Mouse (Mus musculus): Measurements from ENCODE around the gene Desi2. TPM values are rescaled to one million over a fixed set of nuclear protein-coding genes. Genes with fewer than 3 reads are reported as not detected.
"Not testable (repeated sequence)": the region's sequence is repeated elsewhere in the genome, so short reads cannot be mapped to it uniquely, and the experiment has no call there.

Gene Desi2
- polyA plus RNA-seq (2012; rRNA removed), result 15.8 and 17.3 TPM in 2 replicates

- DNase-seq (ENCODE audit: low spot score), result peak; percentile 90
Observed at GRCm38 (mm10) chr1:178187216-178187791, at the start of gene Desi2. Desi2 (plus strand) TSS chr1:178187417.

GRCm38 (mm10) chr1:178146513-178146912, 40.7 kb upstream of the Desi2 start:
- not testable (repeated sequence) for DNase-seq (ENCODE audit: low spot score)

- not testable (repeated sequence) for DNase-seq (ENCODE audit: low spot score)
Observed at GRCm38 (mm10) chr1:178146915-178147314, 40.3 kb upstream of the Desi2 start.

- DNase-seq (ENCODE audit: low spot score), result no peak
Observed at GRCm38 (mm10) chr1:178182251-178182650, 5.0 kb upstream of the Desi2 start.

- no peak for DNase-seq (ENCODE audit: low spot score)
Observed at GRCm38 (mm10) chr1:178185591-178185990, 1.6 kb upstream of the Desi2 start.

GRCm38 (mm10) chr1:178187810-178188209, 593 bp downstream of the Desi2 start:
- not testable (repeated sequence) for DNase-seq (ENCODE audit: low spot score)

- DNase-seq (ENCODE audit: low spot score), result no peak
Observed at GRCm38 (mm10) chr1:178188386-178188785, 1.2 kb downstream of the Desi2 start.

- DNase-seq (ENCODE audit: low spot score), result no peak
Observed at GRCm38 (mm10) chr1:178205701-178206325, 18.6 kb downstream of the Desi2 start.

- not testable (repeated sequence) for DNase-seq (ENCODE audit: low spot score)
Observed at GRCm38 (mm10) chr1:178207856-178208255, 20.6 kb downstream of the Desi2 start.

GRCm38 (mm10) chr1:178209966-178210365, 22.7 kb downstream of the Desi2 start:
- DNase-seq (ENCODE audit: low spot score), result no peak

- DNase-seq (ENCODE audit: low spot score), result no peak
Observed at GRCm38 (mm10) chr1:178217157-178217556, 29.9 kb downstream of the Desi2 start.

GRCm38 (mm10) chr1:178218305-178218704, 31.1 kb downstream of the Desi2 start:
- no peak for DNase-seq (ENCODE audit: low spot score)

GRCm38 (mm10) chr1:178219166-178220077, 32.2 kb downstream of the Desi2 start:
- DNase-seq (ENCODE audit: low spot score), result no peak

- DNase-seq (ENCODE audit: low spot score), result not testable (repeated sequence)
Observed at GRCm38 (mm10) chr1:178228888-178229287, 41.7 kb downstream of the Desi2 start.

GRCm38 (mm10) chr1:178234109-178234508, 46.9 kb downstream of the Desi2 start:
- DNase-seq (ENCODE audit: low spot score), result no peak

- no peak for DNase-seq (ENCODE audit: low spot score)
Observed at GRCm38 (mm10) chr1:178235919-178236466, 48.8 kb downstream of the Desi2 start.

- no peak for DNase-seq (ENCODE audit: low spot score)
Observed at GRCm38 (mm10) chr1:178238676-178239075, 51.5 kb downstream of the Desi2 start.

- DNase-seq (ENCODE audit: low spot score), result no peak
Observed at GRCm38 (mm10) chr1:178241884-178242508, 54.8 kb downstream of the Desi2 start.

GRCm38 (mm10) chr1:178248107-178248820, 61.0 kb downstream of the Desi2 start:
- DNase-seq (ENCODE audit: low spot score), result no peak

- DNase-seq (ENCODE audit: low spot score), result no peak
Observed at GRCm38 (mm10) chr1:178254598-178254997, 67.4 kb downstream of the Desi2 start.

GRCm38 (mm10) chr1:178256351-178256750, 69.1 kb downstream of the Desi2 start:
- DNase-seq (ENCODE audit: low spot score), result no peak
